Mouse (Mus musculus) heart, embryonic 16.5 days (tissue): ENCODE measurements around the gene Epor. TPM values are rescaled to one million over a fixed set of nuclear protein-coding genes. Genes with fewer than 3 reads are reported as not detected.

Experiments
- ATAC-seq: fragments of 200-750 bp; cut with Nextera tagmentation; replicated peaks from 2 replicates; pipeline ENCODE4 v1.8.0; 2017; ENCODE audit warnings: moderate number of reproducible peaks; ENCODE audit not compliant: insufficient read depth, low FRiP score; ENCODE audit errors: extremely low read depth
- H3K27ac ChIP-seq: fragments of 300-500 bp; sonication (generic); 2 replicates; pipeline ENCODE4 v1.5.1; 2014; ENCODE audit warnings: mild to moderate bottlenecking, low read length, control low read depth, moderate library complexity
- H3K27me3 ChIP-seq: fragments of 300-500 bp; sonication (generic); 2 replicates; pipeline ENCODE4 v1.6.1; 2014; ENCODE audit warnings: low read length, mixed read lengths; ENCODE audit not compliant: control insufficient read depth, insufficient read depth
- H3K36me3 ChIP-seq: fragments of 300-500 bp; sonication (generic); 2 replicates; pipeline ENCODE4 v1.6.1; 2014; ENCODE audit not compliant: control insufficient read depth, insufficient read depth
- H3K4me1 ChIP-seq: fragments of 300-500 bp; sonication (generic); 2 replicates; pipeline ENCODE4 v1.6.1; 2014; ENCODE audit warnings: low read length, mixed read lengths; ENCODE audit not compliant: control insufficient read depth, insufficient read depth
- H3K4me2 ChIP-seq: fragments of 300-500 bp; sonication (generic); 2 replicates; pipeline ENCODE4 v1.6.1; 2014; ENCODE audit warnings: low read depth, mild to moderate bottlenecking, control low read depth, low read length
- H3K4me3 ChIP-seq: fragments of 300-500 bp; sonication (generic); 2 replicates; pipeline ENCODE4 v1.5.1; 2014; ENCODE audit warnings: mild to moderate bottlenecking, control low read depth, low read length
- H3K9ac ChIP-seq: fragments of 300-500 bp; sonication (generic); 2 replicates; pipeline ENCODE4 v1.6.1; 2014; ENCODE audit warnings: low read length, control low read depth
- H3K9me3 ChIP-seq: fragments of 300-500 bp; sonication (generic); replicated peaks from 2 replicates; pipeline ENCODE4 v1.6.1; 2016; ENCODE audit warnings: low read length; ENCODE audit not compliant: control insufficient read depth
- WGBS: fragments of 180-500 bp; shearing (Covaris S2); extraction: QIAGEN DNeasy Blood & Tissue Kit; methylation state at CpG from one replicate; pipeline ENCODE4 v1.1.7; 2014; 5-methylcytosine and 5-hydroxymethylcytosine counted together
- polyA plus RNA-seq: library from polyadenylated mRNA; unstranded; fragments of >200 nt; fragmentation: Nextera tagmentation; extraction: Ambion mirVana; gene quantifications from 2 replicates; pipeline ENCODE4 v1.2.1, GENCODE M21; 2015

Epor gene
- polyA plus RNA-seq, 1 experiment from 2014 or later: 3.6 TPM

DNA sequence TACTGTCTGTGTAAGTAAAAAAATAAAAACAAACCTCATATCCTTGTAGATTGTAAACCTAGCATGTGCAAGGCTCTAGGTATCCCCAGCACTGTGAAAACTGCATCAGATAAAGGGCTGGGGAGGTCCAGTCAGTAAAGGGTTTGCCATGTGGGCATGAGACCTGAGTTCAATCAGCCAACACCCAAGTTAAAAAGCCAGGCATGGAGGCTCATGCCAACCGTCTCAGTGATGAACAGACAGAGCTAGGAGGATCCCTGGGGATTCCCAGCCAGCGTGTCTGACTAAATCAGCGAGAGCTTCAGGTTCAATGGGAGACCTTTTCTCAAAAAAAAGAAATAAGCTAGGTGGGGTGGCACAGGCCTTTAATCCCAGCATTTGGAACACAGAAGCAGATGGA lies 38.3 kb downstream of the Epor start:
- no peak overlapping the region for H3K4me2 ChIP-seq
- H3K4me3 ChIP-seq: no peak overlapping the region
- H3K27me3 ChIP-seq: no peaks in the 10 kb centered on the region
- WGBS: 91% methylated on average over 3 of the region's 3 CpGs
- H3K9ac ChIP-seq: no peak overlapping the region
- H3K36me3 ChIP-seq: no peaks in the 10 kb centered on the region
- ATAC-seq: no peak
- H3K9me3 ChIP-seq: no peaks in the 10 kb centered on the region
- H3K27ac ChIP-seq: no peak overlapping the region
- H3K4me1 ChIP-seq: peaks cover 24% of the 10 kb centered on the region

DNA sequence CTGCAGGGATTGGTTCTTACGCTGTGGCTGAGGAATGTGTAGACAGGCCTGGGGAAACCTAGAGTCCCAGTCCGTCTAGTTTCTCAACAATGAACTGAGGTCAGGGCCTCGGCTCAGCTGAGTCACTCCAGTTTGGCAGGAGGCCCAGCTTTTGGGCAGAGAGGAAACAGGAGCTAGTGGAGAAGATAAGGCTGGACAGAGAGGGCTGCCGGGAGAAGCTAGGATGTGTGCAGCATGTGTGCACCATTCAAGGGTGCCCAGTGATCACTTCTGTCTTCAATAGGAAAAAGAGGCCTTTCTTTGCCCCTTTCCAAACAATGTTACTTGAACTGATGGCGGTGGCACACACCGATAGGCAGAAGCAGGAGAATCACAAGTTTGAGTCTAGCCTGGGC lies 39.2 kb downstream of the Epor start:
- H3K36me3 ChIP-seq: no peaks in the 10 kb centered on the region
- H3K4me3 ChIP-seq: no peak overlapping the region
- no peak overlapping the region for H3K4me2 ChIP-seq
- peak overlapping the region; percentile 88 for H3K27ac ChIP-seq
- no peaks in the 10 kb centered on the region for H3K9me3 ChIP-seq
- ATAC-seq: peak; percentile 87
- peaks cover 24% of the 10 kb centered on the region for H3K4me1 ChIP-seq
- H3K9ac ChIP-seq: no peak overlapping the region
- H3K27me3 ChIP-seq: no peaks in the 10 kb centered on the region
- 21% methylated on average over 6 of the region's 6 CpGs for WGBS

GRCm38 (mm10) chr9:21923490-21924098 lies 39.7 kb downstream of the Epor start:
- Histone ChIP-seq H3K27ac (peak overlapping the region; percentile 88), H3K27me3 (no peaks in the 10 kb centered on the region), H3K36me3 (no peaks in the 10 kb centered on the region), H3K4me1 (peaks cover 25% of the 10 kb centered on the region), H3K9me3 (no peaks in the 10 kb centered on the region), H3K4me3 (no peak overlapping the region), H3K4me2 (no peak overlapping the region), H3K9ac (no peak overlapping the region)
- 23% methylated on average over 3 of the region's 3 CpGs for WGBS
- no peak for ATAC-seq

DNA sequence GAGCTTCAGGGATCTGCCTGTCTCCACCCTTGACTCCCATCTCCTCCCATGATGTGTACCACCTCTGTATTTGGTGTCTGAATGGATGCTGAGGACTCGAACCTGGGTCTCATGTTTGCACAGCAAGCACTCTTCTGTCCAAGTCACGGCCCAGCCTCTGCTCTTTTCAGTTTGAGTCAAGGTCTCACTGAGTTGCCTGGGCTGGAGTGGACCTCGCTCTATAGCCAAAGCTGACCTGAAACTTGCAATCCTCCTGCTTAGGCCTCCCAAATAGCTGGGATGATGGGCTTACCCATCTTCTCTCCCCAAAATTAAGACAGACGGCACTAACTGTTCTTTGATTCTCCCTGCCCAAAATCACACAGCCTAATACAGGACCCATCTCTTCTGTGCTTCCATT lies 40.3 kb downstream of the Epor start:
- Histone ChIP-seq H3K9me3 (no peaks in the 10 kb centered on the region), H3K27ac (peak overlapping the region; percentile 88), H3K9ac (no peak overlapping the region), H3K4me1 (peaks cover 29% of the 10 kb centered on the region), H3K27me3 (no peaks in the 10 kb centered on the region), H3K4me3 (no peak overlapping the region), H3K4me2 (no peak overlapping the region), H3K36me3 (no peaks in the 10 kb centered on the region)
- no peak for ATAC-seq
- 87% methylated on average over 4 of the region's 4 CpGs for WGBS

- 20% methylated on average over 5 of the region's 5 CpGs for WGBS
- H3K9me3 ChIP-seq: no peaks in the 10 kb centered on the region
- H3K4me3 ChIP-seq: peak overlapping the region; percentile 69
- H3K27ac ChIP-seq: no peak overlapping the region
- no peaks in the 10 kb centered on the region for H3K36me3 ChIP-seq
- no peaks in the 10 kb centered on the region for H3K27me3 ChIP-seq
- H3K4me2 ChIP-seq: peak overlapping the region; percentile 86
- no peak overlapping the region for H3K9ac ChIP-seq
- H3K4me1 ChIP-seq: peaks cover 14% of the 10 kb centered on the region
- ATAC-seq: no peak
Measured at GRCm38 (mm10) chr9:21918692-21919384, 44.5 kb downstream of the Epor start.

DNA sequence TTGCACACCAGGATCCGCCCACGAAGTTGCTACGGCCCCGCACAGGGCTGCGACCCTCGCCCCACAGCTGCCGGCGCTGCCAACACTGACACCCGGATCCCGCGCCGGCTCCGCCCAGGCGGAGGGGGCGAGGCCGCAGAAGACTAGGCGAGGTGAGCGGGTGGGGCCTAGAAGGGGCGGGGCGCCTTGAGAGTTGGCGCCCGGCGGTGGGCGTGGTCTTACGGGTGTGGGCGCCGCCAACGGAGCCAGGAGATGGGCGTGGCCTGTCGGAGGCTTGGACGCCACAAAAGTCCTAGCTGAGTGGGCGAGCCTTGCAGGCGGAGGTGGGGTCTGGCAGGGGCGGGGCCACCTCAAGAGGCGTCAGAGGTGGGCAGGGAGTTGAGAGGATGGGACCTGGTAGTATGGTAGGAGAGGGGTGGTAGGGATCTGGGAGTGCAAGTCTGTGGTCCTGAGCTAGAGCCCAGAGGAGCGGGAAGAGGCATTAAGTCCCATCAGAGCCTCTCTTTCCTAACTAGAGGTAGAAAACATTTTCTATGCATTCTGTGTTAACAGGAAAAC lies 45.2 kb downstream of the Epor start, which contains the start of gene Rab3d:
Gene Rab3d (minus strand): TSS at position 158 of the 558 bp plus-strand sequence.
- peak within 1 kb of the TSS; percentile 17; the same call in 1 of the 2 replicates for H3K27ac ChIP-seq
- no peaks in the 10 kb centered on the region for H3K36me3 ChIP-seq
- peak within 1 kb of the TSS; percentile 86 for H3K4me2 ChIP-seq
- WGBS: under 1% methylated on average over 36 of the region's 36 CpGs
- no peaks in the 10 kb centered on the region for H3K9me3 ChIP-seq
- peaks cover 7% of the 10 kb centered on the region for H3K4me1 ChIP-seq
- H3K4me3 ChIP-seq: peak within 1 kb of the TSS; percentile 69
- H3K9ac ChIP-seq: peak within 1 kb of the TSS; percentile 72
- ATAC-seq: peak; percentile 94
- no peaks in the 10 kb centered on the region for H3K27me3 ChIP-seq

DNA sequence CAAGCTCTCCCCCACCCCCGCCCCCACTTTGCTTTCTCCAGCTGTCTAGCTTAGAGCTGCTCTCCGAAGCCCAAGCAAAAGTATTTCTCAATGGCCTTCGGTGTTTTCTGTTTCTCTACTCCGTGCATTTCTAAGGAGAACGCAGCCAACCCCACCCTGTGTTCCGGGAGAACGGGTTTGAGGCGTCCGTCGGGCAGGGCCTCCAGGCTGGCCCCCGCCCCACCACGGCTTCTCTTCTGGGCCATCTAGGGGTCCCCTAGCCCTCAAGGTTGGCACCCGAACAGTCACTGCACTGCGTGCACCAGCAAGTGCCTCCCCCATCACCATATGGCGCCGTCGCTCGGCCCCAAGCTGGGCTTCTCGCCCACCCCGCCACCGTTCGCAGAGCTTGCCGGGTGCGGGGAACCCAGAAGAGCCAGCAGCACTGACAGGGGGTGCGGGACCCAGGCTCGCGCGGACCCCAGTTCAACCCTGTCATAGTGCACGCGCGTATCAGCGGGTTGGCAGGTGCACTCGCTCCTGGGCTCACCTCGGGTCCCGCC lies 45.7 kb downstream of the Epor start:
- Histone ChIP-seq H3K9ac (peak overlapping the region; percentile 72), H3K27ac (peak overlapping the region; percentile 17; the same call in 1 of the 2 replicates), H3K9me3 (no peaks in the 10 kb centered on the region), H3K4me1 (peaks cover 5% of the 10 kb centered on the region; the same call in 1 of the 2 replicates), H3K4me3 (peak overlapping the region; percentile 69), H3K4me2 (peak overlapping the region; percentile 86), H3K27me3 (no peaks in the 10 kb centered on the region), H3K36me3 (no peaks in the 10 kb centered on the region)
- peak; percentile 25 for ATAC-seq
- WGBS: 2% methylated on average over 33 of the region's 35 CpGs

- Histone ChIP-seq H3K4me3 (peak overlapping the region; percentile 69), H3K27me3 (no peaks in the 10 kb centered on the region)
Measured at GRCm38 (mm10) chr9:21916851-21917492, 46.3 kb downstream of the Epor start.

More at GRCm38 (mm10) chr9:21916851-21917492, 46.3 kb downstream of the Epor start:
- Histone ChIP-seq H3K9ac (peak overlapping the region; percentile 72), H3K9me3 (no peaks in the 10 kb centered on the region), H3K4me2 (peak overlapping the region; percentile 86), H3K36me3 (no peaks in the 10 kb centered on the region), H3K27ac (no peak overlapping the region), H3K4me1 (peaks cover 5% of the 10 kb centered on the region; the same call in 1 of the 2 replicates)
- no peak for ATAC-seq
- WGBS: 67% methylated on average over 3 of the region's 3 CpGs
